Mouse (Mus musculus): ENCODE measurements around the gene Cd164l2. TPM values are rescaled to one million over a fixed set of nuclear protein-coding genes. Genes with fewer than 3 reads are reported as not detected.

Cd164l2 gene
- polyA plus RNA-seq, 1 experiment, result 9.6 TPM

- H3K27ac ChIP-seq (ENCODE audit: insufficient read depth, low read length), result no peak overlapping the region
- TF ChIP-seq CTCF (IDR thresholded peaks at IDR 0.05; ENCODE audit: low read depth, low read length) (no peak), EP300 (IDR thresholded peaks at IDR 0.05; ENCODE audit: insufficient read depth, low read depth, low read length) (no peak), POLR2A (IDR thresholded peaks at IDR 0.05; ENCODE audit: insufficient read depth, low read length) (no peak)
- H3K9ac ChIP-seq (ENCODE audit: low read depth, poor library complexity, severe bottlenecking), result no peak overlapping the region
- peaks cover 19% of the 10 kb centered on the region for H3K36me3 ChIP-seq (ENCODE audit: control insufficient read depth, insufficient read depth, low read length, poor library complexity, severe bottlenecking)
- peaks cover 2% of the 10 kb centered on the region for H3K4me1 ChIP-seq (ENCODE audit: control insufficient read depth, insufficient read depth, low read length)
- H3K9me3 ChIP-seq (replicated peaks; ENCODE audit: control insufficient read depth, insufficient read depth, low read length, poor library complexity, severe bottlenecking), result no peaks in the 10 kb centered on the region
- no peak overlapping the region for H3K4me3 ChIP-seq (ENCODE audit: low read depth, low read length)
- no peaks in the 10 kb centered on the region for H3K27me3 ChIP-seq (ENCODE audit: control insufficient read depth, insufficient read depth, low read length, poor library complexity, severe bottlenecking)
Observed at GRCm38 (mm10) chr4:133196852-133197251, 15.1 kb upstream of the Cd164l2 start.

GRCm38 (mm10) chr4:133197355-133197754 is 14.6 kb upstream of the Cd164l2 start:
- H3K36me3 ChIP-seq (ENCODE audit: control insufficient read depth, insufficient read depth, low read length, poor library complexity, severe bottlenecking), result peaks cover 15% of the 10 kb centered on the region; the same call in 1 of the 2 replicates
- H3K4me1 ChIP-seq (ENCODE audit: control insufficient read depth, insufficient read depth, low read length), result peaks cover 2% of the 10 kb centered on the region
- H3K27me3 ChIP-seq (ENCODE audit: control insufficient read depth, insufficient read depth, low read length, poor library complexity, severe bottlenecking), result no peaks in the 10 kb centered on the region
- no peak overlapping the region for H3K27ac ChIP-seq (ENCODE audit: insufficient read depth, low read length)
- no peaks in the 10 kb centered on the region for H3K9me3 ChIP-seq (replicated peaks; ENCODE audit: control insufficient read depth, insufficient read depth, low read length, poor library complexity, severe bottlenecking)
- no peak for TF ChIP-seq POLR2A (IDR thresholded peaks at IDR 0.05; ENCODE audit: insufficient read depth, low read length)
- H3K9ac ChIP-seq (ENCODE audit: low read depth, poor library complexity, severe bottlenecking), result no peak overlapping the region
- H3K4me3 ChIP-seq (ENCODE audit: low read depth, low read length), result no peak overlapping the region

GRCm38 (mm10) chr4:133197801-133198286 is 14.1 kb upstream of the Cd164l2 start:
- H3K36me3 ChIP-seq (ENCODE audit: control insufficient read depth, insufficient read depth, low read length, poor library complexity, severe bottlenecking), result peaks cover 11% of the 10 kb centered on the region; the same call in 1 of the 2 replicates
- no peaks in the 10 kb centered on the region for H3K27me3 ChIP-seq (ENCODE audit: control insufficient read depth, insufficient read depth, low read length, poor library complexity, severe bottlenecking)
- H3K9ac ChIP-seq (ENCODE audit: low read depth, poor library complexity, severe bottlenecking), result no peak overlapping the region
- H3K27ac ChIP-seq (ENCODE audit: insufficient read depth, low read length), result no peak overlapping the region
- peaks cover 2% of the 10 kb centered on the region for H3K4me1 ChIP-seq (ENCODE audit: control insufficient read depth, insufficient read depth, low read length)
- H3K9me3 ChIP-seq (replicated peaks; ENCODE audit: control insufficient read depth, insufficient read depth, low read length, poor library complexity, severe bottlenecking), result no peaks in the 10 kb centered on the region
- H3K4me3 ChIP-seq (ENCODE audit: low read depth, low read length), result no peak overlapping the region
- no peak for TF ChIP-seq EP300 (IDR thresholded peaks at IDR 0.05; ENCODE audit: insufficient read depth, low read depth, low read length)
- TF ChIP-seq CTCF (IDR thresholded peaks at IDR 0.05; ENCODE audit: low read depth, low read length), result no peak
- TF ChIP-seq POLR2A (IDR thresholded peaks at IDR 0.05; ENCODE audit: insufficient read depth, low read length), result no peak

- no peak overlapping the region for H3K27ac ChIP-seq (ENCODE audit: insufficient read depth, low read length)
- peaks cover 11% of the 10 kb centered on the region; the same call in 1 of the 2 replicates for H3K36me3 ChIP-seq (ENCODE audit: control insufficient read depth, insufficient read depth, low read length, poor library complexity, severe bottlenecking)
- no peak overlapping the region for H3K9ac ChIP-seq (ENCODE audit: low read depth, poor library complexity, severe bottlenecking)
- TF ChIP-seq POLR2A (IDR thresholded peaks at IDR 0.05; ENCODE audit: insufficient read depth, low read length) (no peak), EP300 (IDR thresholded peaks at IDR 0.05; ENCODE audit: insufficient read depth, low read depth, low read length) (no peak), CTCF (IDR thresholded peaks at IDR 0.05; ENCODE audit: low read depth, low read length) (no peak)
- H3K27me3 ChIP-seq (ENCODE audit: control insufficient read depth, insufficient read depth, low read length, poor library complexity, severe bottlenecking), result no peaks in the 10 kb centered on the region
- no peak overlapping the region for H3K4me3 ChIP-seq (ENCODE audit: low read depth, low read length)
- H3K4me1 ChIP-seq (ENCODE audit: control insufficient read depth, insufficient read depth, low read length), result peaks cover 2% of the 10 kb centered on the region
- no peaks in the 10 kb centered on the region for H3K9me3 ChIP-seq (replicated peaks; ENCODE audit: control insufficient read depth, insufficient read depth, low read length, poor library complexity, severe bottlenecking)
Observed at GRCm38 (mm10) chr4:133198337-133199180, 13.4 kb upstream of the Cd164l2 start.

GRCm38 (mm10) chr4:133199743-133200142 is 12.2 kb upstream of the Cd164l2 start:
- Histone ChIP-seq H3K4me1 (ENCODE audit: control insufficient read depth, insufficient read depth, low read length) (peaks cover 2% of the 10 kb centered on the region), H3K27ac (ENCODE audit: insufficient read depth, low read length) (no peak overlapping the region), H3K36me3 (ENCODE audit: control insufficient read depth, insufficient read depth, low read length, poor library complexity, severe bottlenecking) (peaks cover 8% of the 10 kb centered on the region; the same call in 1 of the 2 replicates), H3K4me3 (ENCODE audit: low read depth, low read length) (no peak overlapping the region), H3K9me3 (replicated peaks; ENCODE audit: control insufficient read depth, insufficient read depth, low read length, poor library complexity, severe bottlenecking) (no peaks in the 10 kb centered on the region), H3K9ac (ENCODE audit: low read depth, poor library complexity, severe bottlenecking) (peak overlapping the region; percentile 33; the same call in 1 of the 2 replicates), H3K27me3 (ENCODE audit: control insufficient read depth, insufficient read depth, low read length, poor library complexity, severe bottlenecking) (no peaks in the 10 kb centered on the region)
- TF ChIP-seq POLR2A (IDR thresholded peaks at IDR 0.05; ENCODE audit: insufficient read depth, low read length), result no peak
- no peak for TF ChIP-seq EP300 (IDR thresholded peaks at IDR 0.05; ENCODE audit: insufficient read depth, low read depth, low read length)
- TF ChIP-seq CTCF (IDR thresholded peaks at IDR 0.05; ENCODE audit: low read depth, low read length), result no peak

- no peak overlapping the region for H3K27ac ChIP-seq (ENCODE audit: insufficient read depth, low read length)
- no peaks in the 10 kb centered on the region for H3K9me3 ChIP-seq (replicated peaks; ENCODE audit: control insufficient read depth, insufficient read depth, low read length, poor library complexity, severe bottlenecking)
- H3K9ac ChIP-seq (ENCODE audit: low read depth, poor library complexity, severe bottlenecking), result peak overlapping the region; percentile 33
- H3K27me3 ChIP-seq (ENCODE audit: control insufficient read depth, insufficient read depth, low read length, poor library complexity, severe bottlenecking), result no peaks in the 10 kb centered on the region
- H3K4me1 ChIP-seq (ENCODE audit: control insufficient read depth, insufficient read depth, low read length), result peaks cover 2% of the 10 kb centered on the region
- peak overlapping the region; percentile 1 for H3K4me3 ChIP-seq (ENCODE audit: low read depth, low read length)
- no peak for TF ChIP-seq EP300 (IDR thresholded peaks at IDR 0.05; ENCODE audit: insufficient read depth, low read depth, low read length)
- no peak for TF ChIP-seq POLR2A (IDR thresholded peaks at IDR 0.05; ENCODE audit: insufficient read depth, low read length)
- no peak for TF ChIP-seq CTCF (IDR thresholded peaks at IDR 0.05; ENCODE audit: low read depth, low read length)
- H3K36me3 ChIP-seq (ENCODE audit: control insufficient read depth, insufficient read depth, low read length, poor library complexity, severe bottlenecking), result peaks cover 6% of the 10 kb centered on the region; the same call in 1 of the 2 replicates
Observed at GRCm38 (mm10) chr4:133200343-133200742, 11.6 kb upstream of the Cd164l2 start.

Data from ES-Bruce4 (cell line).